Mouse (Mus musculus): ENCODE data around the gene 1700028J19Rik.
"Not testable (repeated sequence)": the region's sequence is repeated elsewhere in the genome, so short reads cannot be mapped to it uniquely, and the experiment has no call there.

Gene 1700028J19Rik

GRCm38 (mm10) chr7:44246055-44246983 is at the start of gene 1700028J19Rik, which contains the start of gene 2410002F23Rik:
Gene 1700028J19Rik, minus strand, starts transcription at chr7:44246695.
Gene 2410002F23Rik, plus strand, starts transcription at chr7:44246722.
- peak; percentile 92 for DNase-seq

- DNase-seq: no peak
Observed at GRCm38 (mm10) chr7:44291418-44291817, 44.9 kb upstream of the 1700028J19Rik start.

GRCm38 (mm10) chr7:44290986-44291385 is 44.5 kb upstream of the 1700028J19Rik start:
- no peak for DNase-seq

- no peak for DNase-seq
Observed at GRCm38 (mm10) chr7:44287760-44288159, 41.3 kb upstream of the 1700028J19Rik start.

GRCm38 (mm10) chr7:44281586-44281985 is 35.1 kb upstream of the 1700028J19Rik start:
- no peak for DNase-seq

GRCm38 (mm10) chr7:44280959-44281358 is 34.5 kb upstream of the 1700028J19Rik start:
- no peak for DNase-seq

- DNase-seq: peak; percentile 65
Observed at GRCm38 (mm10) chr7:44277250-44277622, 30.7 kb upstream of the 1700028J19Rik start.

- DNase-seq: no peak
Observed at GRCm38 (mm10) chr7:44276461-44277249, 30.2 kb upstream of the 1700028J19Rik start.

GRCm38 (mm10) chr7:44275546-44275945 is 29.1 kb upstream of the 1700028J19Rik start:
- DNase-seq: no peak

GRCm38 (mm10) chr7:44274096-44274495 is 27.6 kb upstream of the 1700028J19Rik start:
- DNase-seq: no peak

- no peak for DNase-seq
Observed at GRCm38 (mm10) chr7:44273446-44273845, 27.0 kb upstream of the 1700028J19Rik start.

- no peak for DNase-seq
Observed at GRCm38 (mm10) chr7:44272546-44272945, 26.1 kb upstream of the 1700028J19Rik start.

GRCm38 (mm10) chr7:44271309-44271708 is 24.8 kb upstream of the 1700028J19Rik start:
- DNase-seq: no peak

GRCm38 (mm10) chr7:44269397-44269796 is 22.9 kb upstream of the 1700028J19Rik start:
- no peak for DNase-seq

- DNase-seq: no peak
Observed at GRCm38 (mm10) chr7:44268117-44268516, 21.6 kb upstream of the 1700028J19Rik start.

- peak; percentile 99 for DNase-seq
Observed at GRCm38 (mm10) chr7:44262791-44263643, 16.5 kb upstream of the 1700028J19Rik start.

- no peak for DNase-seq
Observed at GRCm38 (mm10) chr7:44261147-44261546, 14.7 kb upstream of the 1700028J19Rik start, which contains the start of gene Gm15517. Gene Gm15517, plus strand, starts transcription at chr7:44261447.

GRCm38 (mm10) chr7:44260410-44260809 is 13.9 kb upstream of the 1700028J19Rik start:
- DNase-seq: no peak

GRCm38 (mm10) chr7:44257278-44257677 is 10.8 kb upstream of the 1700028J19Rik start, which contains the start of gene Acp4:
Gene Acp4, minus strand, starts transcription at chr7:44257378.
- no peak for DNase-seq

- DNase-seq: no peak
Observed at GRCm38 (mm10) chr7:44254930-44255329, 8.4 kb upstream of the 1700028J19Rik start.

GRCm38 (mm10) chr7:44253023-44253616 is 6.6 kb upstream of the 1700028J19Rik start:
- DNase-seq: no peak

- DNase-seq: not testable (repeated sequence)
Observed at GRCm38 (mm10) chr7:44250732-44251275, 4.3 kb upstream of the 1700028J19Rik start.

Data from right cerebral cortex, postnatal 4 days (tissue).